Mouse (Mus musculus) embryonic facial prominence, embryonic 13.5 days (tissue): ENCODE measurements around the gene Wdr82. TPM values are rescaled to one million over a fixed set of nuclear protein-coding genes. Genes with fewer than 3 reads are reported as not detected.
"Not testable (repeated sequence)": the region's sequence is repeated elsewhere in the genome, so short reads cannot be mapped to it uniquely, and the experiment has no call there.

Experiments used
- ATAC-seq: fragments of 200-750 bp; cut with Nextera tagmentation; 2 replicates; pipeline ENCODE4 v1.8.0; 2017; ENCODE audit warnings: low read depth; ENCODE audit not compliant: insufficient number of reproducible peaks, insufficient read depth, low FRiP score, low TSS enrichment
- H3K27ac ChIP-seq: fragments of 300-500 bp; sonication (generic); 2 replicates; pipeline ENCODE4 v1.5.1; 2015; ENCODE audit warnings: moderate library complexity, mild to moderate bottlenecking, inconsistent platforms
- H3K27me3 ChIP-seq: fragments of 300-500 bp; sonication (generic); 2 replicates; pipeline ENCODE4 v1.6.1; 2015; ENCODE audit warnings: mild to moderate bottlenecking, inconsistent platforms
- H3K36me3 ChIP-seq: fragments of 300-500 bp; sonication (generic); 2 replicates; pipeline ENCODE4 v1.6.1; 2015; ENCODE audit warnings: mild to moderate bottlenecking, inconsistent platforms
- H3K4me1 ChIP-seq: fragments of 300-500 bp; sonication (generic); 2 replicates; pipeline ENCODE4 v1.6.1; 2015; ENCODE audit warnings: inconsistent platforms
- H3K4me2 ChIP-seq: fragments of 300-500 bp; sonication (generic); 2 replicates; pipeline ENCODE4 v1.6.1; 2015; ENCODE audit warnings: moderate library complexity, mild to moderate bottlenecking, inconsistent platforms
- H3K4me3 ChIP-seq: fragments of 300-500 bp; sonication (generic); 2 replicates; pipeline ENCODE4 v1.5.1; 2015; ENCODE audit warnings: mild to moderate bottlenecking, inconsistent platforms
- H3K9ac ChIP-seq: fragments of 300-500 bp; sonication (generic); 2 replicates; pipeline ENCODE4 v1.6.1; 2015; ENCODE audit warnings: mild to moderate bottlenecking, inconsistent platforms
- H3K9me3 ChIP-seq: fragments of 300-500 bp; sonication (generic); 2 replicates; pipeline ENCODE4 v1.6.1; 2016; ENCODE audit warnings: inconsistent platforms
- WGBS: fragments of 180-500 bp; shearing (Covaris S2); methylation state at CpG from one replicate; pipeline ENCODE4 v1.1.7; 2015; ENCODE audit warnings: mixed read lengths; 5-methylcytosine and 5-hydroxymethylcytosine counted together
- polyA plus RNA-seq: library from polyadenylated mRNA; unstranded; fragments of >200 nt; fragmentation: Nextera tagmentation; extraction: Ambion mirVana; gene quantifications from 2 replicates; pipeline ENCODE4 v1.2.1, GENCODE M21; 2015

The Wdr82 gene
- polyA plus RNA-seq, 1 experiment from 2014 or later, result 28.4 TPM

DNA sequence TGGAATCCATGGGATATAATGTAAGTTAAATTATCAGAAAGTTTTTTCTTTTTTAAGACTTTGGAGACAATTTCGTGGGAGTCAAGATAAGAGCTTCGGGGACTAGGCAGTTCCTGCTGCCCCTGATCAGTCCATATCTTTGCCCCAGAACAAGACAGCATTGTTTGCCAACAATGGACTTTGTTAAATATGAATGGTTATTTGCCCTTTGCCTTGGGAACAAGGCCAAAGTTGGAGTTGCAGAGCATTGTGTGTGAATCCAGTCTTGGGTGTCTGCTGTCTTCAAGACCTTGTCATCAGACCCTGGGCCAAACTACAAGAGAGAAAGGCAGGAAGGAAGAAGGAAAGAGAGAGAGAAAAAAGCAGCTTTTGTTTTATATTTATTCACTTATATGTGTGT lies 4.0 kb upstream of the Wdr82 start:
- Histone ChIP-seq H3K27me3 (no peaks in the 10 kb centered on the region; the same call in 1 of the 2 replicates), H3K4me2 (no peak overlapping the region), H3K4me1 (peaks cover 8% of the 10 kb centered on the region), H3K4me3 (no peak overlapping the region), H3K27ac (no peak overlapping the region), H3K9me3 (no peaks in the 10 kb centered on the region), H3K9ac (no peak overlapping the region), H3K36me3 (no peaks in the 10 kb centered on the region)
- 78% methylated on average over 2 of the region's 2 CpGs for WGBS
- ATAC-seq, result no peak

GRCm38 (mm10) chr9:106167241-106167640 lies 3.5 kb upstream of the Wdr82 start:
- 67% methylated on average over 3 of the region's 3 CpGs for WGBS
- Histone ChIP-seq H3K27ac (no peak overlapping the region), H3K4me1 (peaks cover 8% of the 10 kb centered on the region), H3K4me3 (no peak overlapping the region), H3K9me3 (no peaks in the 10 kb centered on the region), H3K9ac (no peak overlapping the region), H3K36me3 (no peaks in the 10 kb centered on the region), H3K4me2 (no peak overlapping the region), H3K27me3 (no peaks in the 10 kb centered on the region)
- ATAC-seq, result no peak

GRCm38 (mm10) chr9:106167703-106168102 lies 3.0 kb upstream of the Wdr82 start:
- whole genome bisulfite sequencing, result 21% methylated on average over 1 of the region's 1 CpGs
- no peak for ATAC-seq

DNA sequence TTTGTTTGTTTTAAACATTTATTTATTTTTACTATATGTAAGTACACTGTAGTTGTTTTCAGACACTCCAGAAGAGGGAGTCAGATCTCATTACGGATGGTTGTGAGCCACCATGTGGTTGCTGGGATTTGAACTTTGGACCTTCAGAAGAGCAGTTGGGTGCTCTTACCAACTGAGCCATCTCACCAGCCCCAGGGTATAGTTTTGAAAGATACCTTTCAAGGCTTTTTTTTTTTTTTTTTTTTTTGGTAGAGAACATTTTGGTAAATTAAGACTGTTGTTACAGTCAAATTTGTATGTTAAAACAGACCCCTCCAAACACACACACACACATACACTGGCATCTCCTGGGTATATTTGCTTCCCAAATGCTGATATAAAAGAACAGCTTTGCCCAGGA lies 1.7 kb upstream of the Wdr82 start:
- not testable (repeated sequence) for H3K27ac ChIP-seq, H3K4me3 ChIP-seq, H3K9me3 ChIP-seq, H3K4me2 ChIP-seq, ATAC-seq, H3K27me3 ChIP-seq, H3K9ac ChIP-seq, H3K36me3 ChIP-seq
- H3K4me1 ChIP-seq, result peaks cover 19% of the 10 kb centered on the region
- WGBS, result 75% methylated on average over 1 of the region's 1 CpGs

More at GRCm38 (mm10) chr9:106167703-106168102, 3.0 kb upstream of the Wdr82 start:
- Histone ChIP-seq H3K9me3 (no peaks in the 10 kb centered on the region), H3K4me2 (no peak overlapping the region), H3K4me3 (no peak overlapping the region), H3K36me3 (no peaks in the 10 kb centered on the region), H3K27ac (no peak overlapping the region), H3K9ac (no peak overlapping the region), H3K4me1 (peaks cover 8% of the 10 kb centered on the region), H3K27me3 (no peaks in the 10 kb centered on the region)

GRCm38 (mm10) chr9:106169917-106170316 lies 811 bp upstream of the Wdr82 start:
- no peaks in the 10 kb centered on the region for H3K27me3 ChIP-seq
- no peak for ATAC-seq
- H3K4me2 ChIP-seq, result peak overlapping the region; percentile 77
- 27% methylated on average over 6 of the region's 6 CpGs for WGBS
- H3K9me3 ChIP-seq, result no peaks in the 10 kb centered on the region
- H3K4me3 ChIP-seq, result peak overlapping the region; percentile 96
- peak overlapping the region; percentile 96 for H3K9ac ChIP-seq
- 0 out of 2 replicates have a peak, but pooled peaks cover 4% of the 10 kb centered on the region for H3K36me3 ChIP-seq
- peaks cover 27% of the 10 kb centered on the region for H3K4me1 ChIP-seq
- H3K27ac ChIP-seq, result peak overlapping the region; percentile 97

DNA sequence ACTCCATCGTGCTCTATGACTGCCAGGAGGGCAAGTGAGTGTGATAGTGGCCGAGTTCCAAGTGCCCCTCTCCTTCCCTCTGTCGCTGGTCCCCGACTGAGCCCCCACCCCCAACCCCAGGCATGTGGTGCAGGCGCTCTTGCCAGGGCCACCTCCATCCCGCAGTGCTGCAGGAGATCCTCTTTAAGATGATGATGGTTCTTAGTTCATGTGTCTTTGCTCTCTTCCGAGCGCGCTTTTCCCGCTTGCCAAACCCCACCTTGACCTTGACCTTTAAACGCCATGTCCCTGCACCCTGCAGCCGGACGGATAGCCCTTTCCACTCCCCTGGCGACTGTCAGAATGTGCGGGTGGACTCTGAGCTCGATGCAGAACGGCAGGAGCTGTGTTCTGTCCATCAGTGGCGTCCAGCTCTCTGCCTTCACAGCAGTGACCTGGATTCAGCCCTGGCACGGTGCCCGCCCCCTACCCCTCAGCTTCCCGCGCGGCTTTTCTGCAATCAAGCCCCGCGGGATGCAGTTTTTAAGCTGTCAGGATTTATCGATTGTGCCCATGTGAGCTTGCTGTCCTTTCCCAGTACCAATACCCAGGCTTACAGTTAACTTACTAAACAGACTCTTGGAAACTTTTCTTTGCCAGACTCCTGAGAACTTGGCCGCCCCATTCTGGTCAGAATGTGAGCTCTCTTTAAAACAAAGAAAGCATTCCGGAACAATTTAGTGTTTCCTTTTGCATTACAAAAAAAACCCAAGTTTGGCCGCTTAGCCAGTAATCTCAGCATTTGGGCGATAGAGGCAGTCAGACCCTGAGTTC lies 824 bp downstream of the Wdr82 start:
- Histone ChIP-seq H3K4me2 (peak overlapping the region; percentile 77), H3K9ac (peak overlapping the region; percentile 96), H3K9me3 (no peaks in the 10 kb centered on the region), H3K27me3 (no peaks in the 10 kb centered on the region), H3K4me3 (peak overlapping the region; percentile 96), H3K4me1 (peaks cover 36% of the 10 kb centered on the region), H3K36me3 (0 out of 2 replicates have a peak, but pooled peaks cover 7% of the 10 kb centered on the region), H3K27ac (peak overlapping the region; percentile 97)
- ATAC-seq, result peak; percentile 22; the same call in 1 of the 2 replicates
- under 1% methylated on average over 30 of the region's 30 CpGs for whole genome bisulfite sequencing

- Histone ChIP-seq H3K4me3 (peak overlapping the region; percentile 96), H3K9ac (peak overlapping the region; percentile 96), H3K36me3 (peaks cover 16% of the 10 kb centered on the region), H3K27ac (no peak overlapping the region; the same call in 1 of the 2 replicates), H3K4me1 (peaks cover 36% of the 10 kb centered on the region), H3K9me3 (no peaks in the 10 kb centered on the region), H3K4me2 (peak overlapping the region; percentile 77), H3K27me3 (no peaks in the 10 kb centered on the region)
- WGBS, result 12% methylated on average over 3 of the region's 3 CpGs
- no peak for ATAC-seq
Observed at GRCm38 (mm10) chr9:106172527-106172926, 1.8 kb downstream of the Wdr82 start.

- Histone ChIP-seq H3K4me1 (peaks cover 36% of the 10 kb centered on the region), H3K36me3 (peaks cover 25% of the 10 kb centered on the region), H3K27ac (no peak overlapping the region), H3K9me3 (no peaks in the 10 kb centered on the region), H3K9ac (0 out of 2 replicates have a peak overlapping the region, but pooled peaks have one; percentile 1), H3K27me3 (no peaks in the 10 kb centered on the region), H3K4me2 (peak overlapping the region; percentile 77), H3K4me3 (peak overlapping the region; percentile 96)
- 52% methylated on average over 2 of the region's 2 CpGs for WGBS
- ATAC-seq, result no peak
Observed at GRCm38 (mm10) chr9:106173363-106173762, 2.6 kb downstream of the Wdr82 start.

- no peak overlapping the region for H3K9ac ChIP-seq
- H3K4me1 ChIP-seq, result peaks cover 28% of the 10 kb centered on the region
- peaks cover 43% of the 10 kb centered on the region for H3K36me3 ChIP-seq
- H3K27ac ChIP-seq, result no peak overlapping the region
- no peaks in the 10 kb centered on the region for H3K27me3 ChIP-seq
- no peak for ATAC-seq
- 48% methylated on average over 3 of the region's 3 CpGs for WGBS
- H3K9me3 ChIP-seq, result no peaks in the 10 kb centered on the region
- 0 out of 2 replicates have a peak overlapping the region, but pooled peaks have one; percentile 5 for H3K4me2 ChIP-seq
- no peak overlapping the region for H3K4me3 ChIP-seq
Observed at GRCm38 (mm10) chr9:106175552-106176200, 4.9 kb downstream of the Wdr82 start.

DNA sequence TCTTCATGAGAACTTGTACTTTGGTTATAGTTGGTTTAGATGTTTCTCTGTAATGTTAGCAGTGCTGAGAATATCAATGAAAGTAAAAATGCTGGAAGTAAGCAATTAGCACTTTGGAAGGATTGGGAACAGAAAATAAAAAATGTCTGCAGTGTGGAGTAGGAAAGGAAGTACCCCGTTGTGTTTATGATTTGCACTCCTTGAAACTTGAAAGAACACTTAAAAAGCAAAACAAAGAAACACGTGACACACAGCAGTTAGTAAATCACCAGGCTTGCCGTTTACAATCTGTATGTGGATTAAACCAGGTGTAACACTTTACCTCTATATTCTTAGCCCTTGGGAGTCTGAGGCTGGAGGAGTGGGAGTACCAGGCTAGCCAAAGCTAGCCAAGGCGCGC lies 6.0 kb downstream of the Wdr82 start:
- peaks cover 54% of the 10 kb centered on the region for H3K36me3 ChIP-seq

GRCm38 (mm10) chr9:106177799-106178198 lies 7.1 kb downstream of the Wdr82 start:
- Histone ChIP-seq H3K9ac (no peak overlapping the region), H3K9me3 (no peaks in the 10 kb centered on the region), H3K27ac (no peak overlapping the region), H3K27me3 (no peaks in the 10 kb centered on the region), H3K36me3 (peaks cover 64% of the 10 kb centered on the region), H3K4me3 (no peak overlapping the region), H3K4me1 (peaks cover 28% of the 10 kb centered on the region), H3K4me2 (no peak overlapping the region)
- 86% methylated on average over 6 of the region's 6 CpGs for WGBS
- no peak for ATAC-seq

More for the DNA sequence above, 6.0 kb downstream of the Wdr82 start:
- Histone ChIP-seq H3K27ac (no peak overlapping the region), H3K4me2 (no peak overlapping the region), H3K4me1 (peaks cover 28% of the 10 kb centered on the region), H3K27me3 (no peaks in the 10 kb centered on the region), H3K4me3 (no peak overlapping the region), H3K9me3 (no peaks in the 10 kb centered on the region), H3K9ac (no peak overlapping the region)
- 77% methylated on average over 5 of the region's 5 CpGs for WGBS
- no peak for ATAC-seq
